Mouse (Mus musculus): ENCODE data around the gene Ttc25. TPM values are rescaled to one million over a fixed set of nuclear protein-coding genes. Genes with fewer than 3 reads are reported as not detected.
A peak's percentile ranks its signal among the peaks of the same experiment; 100 is the strongest.

The Ttc25 gene
- total and polyA plus RNA-seq, 2 experiments from 2014 or later, result 0.33 to 0.96 TPM

DNA sequence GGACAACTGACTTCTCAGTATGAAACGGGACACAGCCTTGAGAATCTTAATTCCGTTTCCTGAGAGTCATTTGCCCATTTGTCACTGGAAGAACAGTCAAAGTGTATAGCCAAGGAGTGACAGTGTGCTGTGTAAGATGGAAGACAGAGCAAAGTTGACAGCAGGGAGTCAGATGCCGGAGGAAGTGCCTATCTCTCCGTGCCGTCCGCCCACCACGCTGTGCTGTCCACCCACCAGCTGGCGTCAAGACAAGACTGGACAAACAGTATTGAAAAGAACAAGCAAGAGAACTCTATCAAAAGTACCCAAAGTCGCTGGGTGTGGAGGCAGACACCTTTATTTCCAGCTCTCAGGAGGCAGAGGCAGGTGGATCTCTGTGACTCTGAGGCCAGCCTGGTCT, 57.7 kb downstream of the Ttc25 start:
- WGBS, result 91% methylated on average over 9 of the region's 9 CpGs
- DNase-seq (ENCODE audit: low spot score) (no peak), ATAC-seq (ENCODE audit: low FRiP score) (no peak)
- Histone ChIP-seq H3K9ac (replicated peaks; ENCODE audit: low read length, poor library complexity, severe bottlenecking) (no peak overlapping the region), H3K36me3 (ENCODE audit: insufficient read depth, low read length) (peaks cover 31% of the 10 kb centered on the region), H3K9me3 (ENCODE audit: low read length) (no peaks in the 10 kb centered on the region), H3K27me3 (ENCODE audit: insufficient read depth, low read length) (no peaks in the 10 kb centered on the region), H3K4me1 (ENCODE audit: insufficient read depth, low read length) (no peaks in the 10 kb centered on the region), H3K4me3 (ENCODE audit: low read depth, low read length) (no peak overlapping the region), H3K4me2 (ENCODE audit: low read depth, low read length, poor library complexity, severe bottlenecking) (no peak overlapping the region), H3K27ac (ENCODE audit: low read depth, low read length) (no peak overlapping the region)
- TF ChIP-seq CTCF (IDR thresholded peaks at IDR 0.05), result no peak

DNA sequence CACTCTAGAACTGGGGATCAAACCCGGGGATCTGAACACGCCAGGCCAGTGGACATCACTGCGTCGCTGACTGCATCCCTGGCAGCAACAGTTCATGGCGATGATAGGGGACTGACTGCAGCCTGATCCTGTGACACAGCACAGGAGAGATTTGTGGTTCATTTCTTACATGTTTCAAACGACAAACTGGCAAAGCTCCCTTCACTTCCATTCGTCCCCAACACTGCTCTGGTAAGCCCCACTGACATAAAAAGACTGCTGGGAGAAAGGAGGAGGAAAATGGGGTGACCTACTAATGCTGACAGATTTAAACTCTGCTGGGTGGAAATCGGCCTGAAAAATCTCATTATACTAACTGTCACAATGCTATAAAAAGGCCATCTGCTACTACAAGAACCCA, 58.4 kb downstream of the Ttc25 start:
- no peak for ATAC-seq (ENCODE audit: low FRiP score)
- Histone ChIP-seq H3K4me3 (ENCODE audit: low read depth, low read length) (no peak overlapping the region), H3K27me3 (ENCODE audit: insufficient read depth, low read length) (no peaks in the 10 kb centered on the region), H3K4me2 (ENCODE audit: low read depth, low read length, poor library complexity, severe bottlenecking) (no peak overlapping the region), H3K9me3 (ENCODE audit: low read length) (no peaks in the 10 kb centered on the region), H3K9ac (replicated peaks; ENCODE audit: low read length, poor library complexity, severe bottlenecking) (peak overlapping the region; percentile 33), H3K27ac (ENCODE audit: low read depth, low read length) (peak overlapping the region; percentile 51; the same call in 1 of the 2 replicates), H3K4me1 (ENCODE audit: insufficient read depth, low read length) (no peaks in the 10 kb centered on the region), H3K36me3 (ENCODE audit: insufficient read depth, low read length) (peaks cover 26% of the 10 kb centered on the region)
- no peak for TF ChIP-seq CTCF (IDR thresholded peaks at IDR 0.05)
- no peak for DNase-seq (ENCODE audit: low spot score)
- WGBS, result 67% methylated on average over 8 of the region's 8 CpGs

DNA sequence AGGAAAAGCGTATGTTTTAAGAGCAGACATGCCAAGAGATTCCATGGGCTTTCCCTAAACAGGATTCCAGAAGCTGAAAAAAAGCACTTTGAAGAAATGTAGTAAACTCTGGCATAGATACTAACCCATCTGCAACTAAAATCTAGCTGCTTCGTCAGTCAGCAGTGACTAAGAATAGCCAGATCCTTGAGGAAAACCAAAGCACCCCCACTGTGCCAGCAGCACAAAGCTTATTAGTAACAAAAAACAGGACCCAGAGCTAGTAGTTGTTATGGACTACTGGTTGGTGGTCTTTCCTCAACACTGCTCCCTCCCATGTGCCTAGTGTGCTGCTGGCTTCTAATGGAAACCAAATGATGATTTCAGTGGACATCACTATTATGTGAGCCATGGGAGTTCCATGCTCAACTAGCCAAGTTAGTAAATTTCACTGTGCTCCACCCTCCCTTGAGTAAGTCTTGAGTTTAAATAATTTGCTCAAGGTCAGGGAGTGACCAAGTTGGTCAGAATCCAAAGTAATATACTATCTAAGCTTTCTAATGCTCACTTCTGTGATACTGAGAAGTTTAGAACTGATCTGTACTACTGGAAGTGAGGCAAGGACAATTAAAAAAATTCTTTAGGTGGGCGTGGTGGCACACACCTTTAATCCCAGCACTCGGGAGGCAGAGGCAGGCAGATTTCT, 59.1 kb downstream of the Ttc25 start:
- H3K27ac ChIP-seq (ENCODE audit: low read depth, low read length), result peak overlapping the region; percentile 2; the same call in 1 of the 2 replicates
- ATAC-seq (ENCODE audit: low FRiP score), result no peak
- H3K4me2 ChIP-seq (ENCODE audit: low read depth, low read length, poor library complexity, severe bottlenecking), result no peak overlapping the region
- 0 out of 2 replicates have a peak overlapping the region, but pooled peaks have one; percentile 33 for H3K9ac ChIP-seq (replicated peaks; ENCODE audit: low read length, poor library complexity, severe bottlenecking)
- no peak overlapping the region for H3K4me3 ChIP-seq (ENCODE audit: low read depth, low read length)
- TF ChIP-seq CTCF (IDR thresholded peaks at IDR 0.05), result no peak
- H3K9me3 ChIP-seq (ENCODE audit: low read length), result no peaks in the 10 kb centered on the region
- 74% methylated on average over 4 of the region's 4 CpGs for WGBS
- no peaks in the 10 kb centered on the region for H3K27me3 ChIP-seq (ENCODE audit: insufficient read depth, low read length)
- no peaks in the 10 kb centered on the region for H3K4me1 ChIP-seq (ENCODE audit: insufficient read depth, low read length)
- DNase-seq (ENCODE audit: low spot score), result no peak
- H3K36me3 ChIP-seq (ENCODE audit: insufficient read depth, low read length), result peaks cover 20% of the 10 kb centered on the region

DNA sequence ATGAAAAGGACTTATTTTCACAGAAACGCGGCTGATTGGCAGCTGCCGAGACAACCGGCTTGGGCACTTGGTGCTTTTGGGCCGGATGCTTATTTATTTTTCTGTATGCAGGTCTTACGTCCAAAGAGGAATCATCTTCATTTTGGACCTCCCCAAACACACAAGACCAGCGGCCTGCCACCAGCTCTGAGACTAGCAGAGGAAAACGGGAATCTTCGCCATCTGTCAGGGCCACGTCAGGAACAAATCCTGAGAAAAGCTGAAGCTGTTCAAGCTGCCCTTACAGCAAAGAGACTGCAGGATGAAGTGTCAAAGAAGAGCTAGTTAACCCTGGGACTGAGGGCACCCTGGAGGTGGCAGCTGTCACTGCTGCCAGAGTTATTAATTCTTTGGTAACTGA, 60.0 kb downstream of the Ttc25 start:
- 73% methylated on average over 10 of the region's 10 CpGs for WGBS
- ATAC-seq (ENCODE audit: low FRiP score) (no peak), DNase-seq (ENCODE audit: low spot score) (no peak)

DNA sequence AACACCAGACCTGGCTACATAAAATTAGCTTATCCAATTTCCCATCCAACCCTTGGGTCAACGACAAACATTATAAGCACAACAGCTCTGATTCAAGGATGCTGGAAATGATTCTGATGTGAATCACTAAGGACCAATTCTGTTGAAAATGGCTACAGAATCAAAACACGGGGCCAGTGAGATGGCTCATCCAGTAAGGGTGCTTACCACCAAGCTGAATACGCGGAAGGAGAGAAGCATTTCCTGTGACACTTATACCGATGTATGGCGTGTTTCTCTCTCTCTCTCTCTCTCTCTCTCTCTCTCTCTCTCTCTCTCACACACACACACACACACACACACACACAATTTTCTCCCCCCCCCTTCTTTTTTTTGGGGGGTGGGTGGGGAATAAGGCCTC, 61.7 kb downstream of the Ttc25 start:
- WGBS, result 94% methylated on average over 6 of the region's 6 CpGs
- H3K36me3 ChIP-seq (ENCODE audit: insufficient read depth, low read length), result peaks cover 4% of the 10 kb centered on the region; the same call in 1 of the 2 replicates
- ATAC-seq (ENCODE audit: low FRiP score), result no peak

More for the DNA sequence above, 60.0 kb downstream of the Ttc25 start:
- H3K4me2 ChIP-seq (ENCODE audit: low read depth, low read length, poor library complexity, severe bottlenecking), result no peak overlapping the region
- H3K27me3 ChIP-seq (ENCODE audit: insufficient read depth, low read length), result no peaks in the 10 kb centered on the region
- TF ChIP-seq CTCF (IDR thresholded peaks at IDR 0.05), result no peak
- H3K4me3 ChIP-seq (ENCODE audit: low read depth, low read length), result no peak overlapping the region
- H3K36me3 ChIP-seq (ENCODE audit: insufficient read depth, low read length), result peaks cover 11% of the 10 kb centered on the region
- H3K9ac ChIP-seq (replicated peaks; ENCODE audit: low read length, poor library complexity, severe bottlenecking), result no peak overlapping the region
- H3K4me1 ChIP-seq (ENCODE audit: insufficient read depth, low read length), result no peaks in the 10 kb centered on the region
- H3K27ac ChIP-seq (ENCODE audit: low read depth, low read length), result no peak overlapping the region
- H3K9me3 ChIP-seq (ENCODE audit: low read length), result no peaks in the 10 kb centered on the region

DNA sequence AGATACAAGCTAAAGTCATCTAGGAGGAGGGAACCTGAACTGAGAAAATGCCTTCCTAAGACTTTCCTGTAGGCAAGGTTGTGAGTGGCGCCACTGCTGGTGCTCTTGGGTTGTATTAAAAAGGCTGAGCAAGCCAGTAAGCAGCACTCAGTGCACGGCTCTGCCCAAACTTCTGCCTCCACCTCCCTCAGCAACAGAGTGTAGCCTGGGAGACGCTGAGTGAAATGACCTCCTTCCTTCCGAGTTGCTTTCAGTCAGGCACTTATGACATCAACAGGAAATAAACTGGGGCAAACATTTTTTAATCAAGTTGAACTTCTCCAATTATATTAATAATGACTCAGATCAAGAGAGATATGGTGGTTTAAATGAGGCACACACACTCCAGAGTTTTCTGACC, 63.4 kb downstream of the Ttc25 start:
- 63% methylated on average over 4 of the region's 4 CpGs for WGBS
- H3K4me1 ChIP-seq (ENCODE audit: insufficient read depth, low read length), result no peaks in the 10 kb centered on the region

More for the DNA sequence above, 61.7 kb downstream of the Ttc25 start:
- no peak for TF ChIP-seq CTCF (IDR thresholded peaks at IDR 0.05)
- H3K4me2 ChIP-seq (ENCODE audit: low read depth, low read length, poor library complexity, severe bottlenecking), result no peak overlapping the region
- no peaks in the 10 kb centered on the region for H3K27me3 ChIP-seq (ENCODE audit: insufficient read depth, low read length)
- H3K4me1 ChIP-seq (ENCODE audit: insufficient read depth, low read length), result no peaks in the 10 kb centered on the region
- H3K9me3 ChIP-seq (ENCODE audit: low read length), result no peaks in the 10 kb centered on the region
- no peak overlapping the region for H3K27ac ChIP-seq (ENCODE audit: low read depth, low read length)
- no peak overlapping the region for H3K9ac ChIP-seq (replicated peaks; ENCODE audit: low read length, poor library complexity, severe bottlenecking)
- H3K4me3 ChIP-seq (ENCODE audit: low read depth, low read length), result no peak overlapping the region
- DNase-seq (ENCODE audit: low spot score), result no peak

More for the DNA sequence above, 63.4 kb downstream of the Ttc25 start:
- Histone ChIP-seq H3K9me3 (ENCODE audit: low read length) (no peaks in the 10 kb centered on the region), H3K27ac (ENCODE audit: low read depth, low read length) (no peak overlapping the region), H3K4me3 (ENCODE audit: low read depth, low read length) (no peak overlapping the region), H3K27me3 (ENCODE audit: insufficient read depth, low read length) (no peaks in the 10 kb centered on the region), H3K4me2 (ENCODE audit: low read depth, low read length, poor library complexity, severe bottlenecking) (no peak overlapping the region), H3K9ac (replicated peaks; ENCODE audit: low read length, poor library complexity, severe bottlenecking) (no peak overlapping the region), H3K36me3 (ENCODE audit: insufficient read depth, low read length) (no peaks in the 10 kb centered on the region)
- no peak for DNase-seq (ENCODE audit: low spot score)
- TF ChIP-seq CTCF (IDR thresholded peaks at IDR 0.05), result no peak
- ATAC-seq (ENCODE audit: low FRiP score), result no peak

Measured in midbrain, postnatal 0 days (tissue).